Mouse (Mus musculus): Measurements from ENCODE around the gene Pih1d1. TPM values are rescaled to one million over a fixed set of nuclear protein-coding genes. Genes with fewer than 3 reads are reported as not detected.

The Pih1d1 gene
- total and polyA plus RNA-seq, 3 experiments: 37.4 to 69.3 (median 50.3) TPM

GRCm38 (mm10) chr7:45135993-45136567 lies 18.0 kb upstream of the Pih1d1 start, which contains the start of the genes Gm45713 and Flt3l:
Gene Gm45713 (minus strand): TSS chr7:45136231.
Gene Flt3l (minus strand): TSS chr7:45136432.
- peak within 1 kb of the TSS; percentile 86 for H3K9ac ChIP-seq (ENCODE audit: insufficient read depth, low read depth)
- no peaks in the 10 kb centered on the region for H3K79me2 ChIP-seq (replicated peaks; ENCODE audit: control insufficient read depth, extremely low read depth, insufficient read depth, poor library complexity, severe bottlenecking)
- dilution Hi-C loops (cut with MboI; ENCODE audit: extremely low pct_ligation_motif_present, extremely low pct_unique_long_range_greater_than_20kb, low sequenced_read_pairs) (no loop called here), in situ Hi-C loops (cut with MboI; ENCODE audit: low pct_ligation_motif_present, low pct_unique_long_range_greater_than_20kb, low sequenced_read_pairs) (no loop called here)
- TF ChIP-seq SMC3 (IDR thresholded peaks at IDR 0.05; ENCODE audit: low read depth, low read length) (peak; percentile 86), ELF1 (IDR thresholded peaks at IDR 0.05; ENCODE audit: low read depth, low read length) (peak; percentile 25; the same call in 1 of the 2 replicates), NELFE (IDR thresholded peaks at IDR 0.05; ENCODE audit: low read depth, low read length) (peak; percentile 30; the same call in 1 of the 2 replicates), TCF12 (IDR thresholded peaks at IDR 0.05; ENCODE audit: low read depth, low read length) (peak; percentile 48; the same call in 1 of the 2 replicates), USF1 (IDR thresholded peaks at IDR 0.05; ENCODE audit: low read depth, low read length) (no peak), ZMIZ1 (IDR thresholded peaks at IDR 0.05; ENCODE audit: low read depth, low read length) (no peak), SIN3A (IDR thresholded peaks at IDR 0.05; ENCODE audit: low read length) (peak; percentile 95), RAD21 (IDR thresholded peaks at IDR 0.05; ENCODE audit: low read depth, low read length) (peak; percentile 76), CTCF (conservative IDR thresholded peaks at IDR 0.05 in 1 of 2, IDR thresholded peaks at IDR 0.05 in 1 of 2; ENCODE audit: low read depth in 2 of 2, low read length in 2 of 2) (peak; percentile 72 to 93), MAZ (IDR thresholded peaks at IDR 0.05; ENCODE audit: low read depth, low read length) (peak; percentile 52; the same call in 1 of the 2 replicates), MYC (IDR thresholded peaks at IDR 0.05; ENCODE audit: low read depth, low read length) (peak; percentile 73), ZNF384 (IDR thresholded peaks at IDR 0.05; ENCODE audit: low read depth, low read length) (no peak), IRF4 (IDR thresholded peaks at IDR 0.05; ENCODE audit: low read depth, low read length) (peak; percentile 88), EP300 (IDR thresholded peaks at IDR 0.05; ENCODE audit: low read length) (no peak), ETS1 (conservative IDR thresholded peaks at IDR 0.05; ENCODE audit: low read depth, low read length) (peak; percentile 71), ZKSCAN1 (IDR thresholded peaks at IDR 0.05; ENCODE audit: borderline replicate concordance, low read depth, low read length) (no peak), MXI1 (IDR thresholded peaks at IDR 0.05; ENCODE audit: low read depth, low read length) (peak; percentile 90), BHLHE40 (IDR thresholded peaks at IDR 0.05; ENCODE audit: low read depth, low read length) (peak; percentile 58), HCFC1 (IDR thresholded peaks at IDR 0.05; ENCODE audit: low read depth, low read length) (peak; percentile 58), POLR2A (IDR thresholded peaks at IDR 0.05; ENCODE audit: low read depth, low read length) (peak; percentile 34; the same call in 1 of the 2 replicates)
- no peaks in the 10 kb centered on the region for H3K27me3 ChIP-seq (replicated peaks)
- H3K27ac ChIP-seq (ENCODE audit: insufficient read depth, low read depth): no peak within 1 kb of the TSS
- peaks cover 0 to 26% of the 10 kb centered on the region in 2 experiments for H3K36me3 ChIP-seq (replicated peaks in 1 of 2; ENCODE audit: control insufficient read depth in 1 of 2, insufficient read depth in 1 of 2, low read length in 1 of 2)
- H3K4me3 ChIP-seq (replicated peaks in 1 of 3; ENCODE audit: low read depth in 2 of 3, low read length in 2 of 3, poor library complexity in 1 of 3): peak within 1 kb of the TSS; percentile 64 to 76 (median 67)
- peaks cover 3% of the 10 kb centered on the region for H3K9me3 ChIP-seq (replicated peaks; ENCODE audit: low read length)
- peak within 1 kb of the TSS; percentile 72 for H3K4me2 ChIP-seq (ENCODE audit: insufficient read depth, low read depth, poor library complexity, severe bottlenecking)
- DNase-seq (ENCODE audit: extremely low read depth): peak; percentile 85
- peaks cover 5 to 25% of the 10 kb centered on the region in 2 experiments for H3K4me1 ChIP-seq (ENCODE audit: control insufficient read depth in 1 of 2, insufficient read depth in 2 of 2)
